Comparison of ENCODE assay signal across 24 mouse cellular contexts in genomic region chr4:155823443-155823842, GRCm38 (mm10).
"Had no signal": no experiment of that assay in that cellular context is flagged by ENCODE, and none has a peak within 500 bp of the region (broad histone marks: within the 10 kb centered on the region; RNA-seq: fewer than 3 reads in every experiment).

No protein-coding gene starts in this region.

- H3K27ac ChIP-seq: left cerebral cortex, adult 2 months; limb, embryonic 13.5 days; liver, embryonic 12.5 days; liver, embryonic 15.5 days; lung, embryonic 15.5 days; midbrain, embryonic 10.5 days; midbrain, embryonic 13.5 days; neural tube, embryonic 13.5 days had no signal

- H3K9me3 ChIP-seq: limb, embryonic 13.5 days; liver, embryonic 12.5 days; liver, embryonic 15.5 days; lung, embryonic 15.5 days; megakaryocyte, embryonic 14.5 days; midbrain, embryonic 10.5 days; midbrain, embryonic 13.5 days; neural tube, embryonic 13.5 days had no signal

- H3K4me1 ChIP-seq: limb, embryonic 13.5 days; liver, embryonic 15.5 days; lung, embryonic 15.5 days; midbrain, embryonic 10.5 days; midbrain, embryonic 13.5 days; neural tube, embryonic 13.5 days had no signal

- H3K4me3 ChIP-seq: left cerebral cortex, adult 2 months; limb, embryonic 13.5 days; liver, embryonic 12.5 days; liver, embryonic 15.5 days; lung, embryonic 15.5 days; megakaryocyte, embryonic 14.5 days; midbrain, embryonic 10.5 days; midbrain, embryonic 13.5 days; myocyte; neural tube, embryonic 13.5 days had no signal

- H3K9ac ChIP-seq: limb, embryonic 13.5 days; liver, embryonic 12.5 days; liver, embryonic 15.5 days; lung, embryonic 15.5 days; midbrain, embryonic 13.5 days; neural tube, embryonic 13.5 days had no signal

- H3K27me3 ChIP-seq: limb, embryonic 13.5 days; liver, embryonic 12.5 days; liver, embryonic 15.5 days; lung, embryonic 15.5 days; megakaryocyte, embryonic 14.5 days; midbrain, embryonic 13.5 days; neural tube, embryonic 13.5 days had no signal

- DNase-seq: kidney, adult 9 months; kidney, postnatal 14 days; kidney, postnatal 4 days; layer of hippocampus, adult 9-11 months; layer of hippocampus, postnatal 36 days; liver; lung, adult 18-20 months; lung, postnatal 10 days; lung, postnatal 36 days; retina, postnatal 1 day; right cerebral cortex, postnatal 25 days; thymus, adult 18-20 months; thymus, postnatal 36 days had no signal

- H3K4me2 ChIP-seq: limb, embryonic 13.5 days; liver, embryonic 12.5 days; liver, embryonic 15.5 days; lung, embryonic 15.5 days; midbrain, embryonic 13.5 days; neural tube, embryonic 13.5 days had no signal

- ATAC-seq: liver, embryonic 12.5 days; midbrain, embryonic 13.5 days; midbrain, embryonic 16.5 days had no signal
